Mouse (Mus musculus): ENCODE data around the gene Hist1h3b.
"Not testable (repeated sequence)": the region's sequence is repeated elsewhere in the genome, so short reads cannot be mapped to it uniquely, and the experiment has no call there.

Gene Hist1h3b

GRCm38 (mm10) chr13:23738677-23739068 lies 13.4 kb upstream of the Hist1h3b start, which contains the start of gene Hist1h1c:
TSS of gene Hist1h1c (plus strand) at chr13:23738808.
- DNase-seq (ENCODE audit: low spot score in 2 of 2): peak; percentile 86 to 92

DNA sequence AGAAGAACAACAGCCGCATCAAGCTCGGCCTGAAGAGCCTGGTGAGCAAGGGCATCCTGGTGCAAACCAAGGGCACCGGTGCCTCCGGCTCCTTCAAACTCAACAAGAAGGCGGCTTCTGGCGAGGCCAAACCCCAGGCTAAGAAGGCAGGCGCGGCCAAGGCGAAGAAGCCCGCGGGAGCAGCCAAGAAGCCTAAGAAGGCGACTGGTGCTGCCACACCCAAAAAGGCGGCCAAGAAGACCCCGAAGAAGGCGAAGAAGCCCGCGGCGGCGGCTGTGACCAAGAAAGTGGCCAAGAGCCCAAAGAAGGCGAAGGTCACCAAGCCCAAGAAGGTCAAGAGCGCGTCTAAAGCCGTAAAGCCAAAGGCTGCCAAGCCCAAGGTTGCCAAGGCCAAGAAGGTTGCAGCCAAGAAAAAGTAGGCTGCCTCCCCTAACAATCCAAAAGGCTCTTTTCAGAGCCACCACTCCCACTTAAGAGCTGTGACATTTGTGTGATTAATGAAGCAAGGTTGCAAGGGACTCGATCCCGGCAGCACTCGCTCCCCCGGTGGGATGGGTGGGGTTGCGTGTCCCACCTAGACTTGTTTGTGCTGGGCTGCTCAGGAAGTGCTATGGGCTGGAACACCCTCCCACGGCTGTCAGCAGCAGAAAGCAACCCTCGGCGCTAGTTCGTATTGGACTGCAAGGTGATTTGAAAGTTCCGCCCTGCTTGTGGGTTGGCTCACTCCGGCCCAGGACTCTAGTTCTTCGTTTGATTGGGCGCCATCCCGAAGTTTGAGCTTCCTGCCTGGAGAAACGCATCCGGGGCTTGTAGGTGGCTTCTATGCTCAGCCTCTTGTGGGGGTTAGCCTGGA lies 12.8 kb upstream of the Hist1h3b start:
- DNase-seq (ENCODE audit: low spot score in 2 of 2): peak; percentile 88 to 91

DNA sequence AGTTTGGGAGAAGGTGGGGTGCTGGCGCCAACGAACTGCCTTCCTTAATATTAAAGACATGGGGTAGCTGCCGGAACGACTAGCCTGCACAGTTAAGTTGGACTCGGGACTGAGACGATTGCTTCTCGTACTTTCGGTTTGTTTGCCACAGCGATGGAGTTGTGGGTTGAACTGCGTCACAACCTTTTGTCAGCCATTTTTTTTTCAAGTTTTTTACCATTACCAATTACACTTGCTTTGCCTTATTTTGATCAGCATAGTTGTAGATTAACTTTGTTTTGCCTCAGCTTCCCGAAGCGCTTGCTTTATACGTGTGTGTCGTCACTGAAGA lies 12.2 kb upstream of the Hist1h3b start:
- DNase-seq (ENCODE audit: low spot score in 2 of 2): no peak

- DNase-seq (ENCODE audit: low spot score in 2 of 2): no peak
These were observed 11.7 kb upstream of the Hist1h3b start for GRCm38 (mm10) chr13:23740256-23740840.

GRCm38 (mm10) chr13:23740910-23741309 lies 11.2 kb upstream of the Hist1h3b start:
- no peak for DNase-seq (ENCODE audit: low spot score in 2 of 2)

DNA sequence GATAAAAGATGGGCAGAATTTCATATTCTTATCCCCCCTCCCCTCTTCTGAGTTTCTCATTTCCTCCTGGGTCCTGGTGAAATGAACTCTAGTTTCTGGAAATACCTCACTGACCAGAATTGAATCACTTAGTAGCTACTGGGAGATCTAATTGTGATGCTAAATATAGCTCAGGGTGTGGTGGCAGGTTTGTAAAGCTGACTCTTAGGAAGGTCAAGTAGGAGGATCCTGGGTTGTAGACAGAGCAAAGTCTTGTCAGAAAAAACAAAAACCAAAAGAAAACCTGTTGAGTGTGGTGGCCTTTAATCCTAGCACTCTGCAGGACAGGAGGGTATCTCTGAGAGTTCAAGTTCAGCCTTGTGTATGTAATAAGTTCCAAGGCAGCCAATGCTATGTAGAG lies 10.1 kb upstream of the Hist1h3b start:
- no peak for DNase-seq (ENCODE audit: low spot score in 2 of 2)

DNA sequence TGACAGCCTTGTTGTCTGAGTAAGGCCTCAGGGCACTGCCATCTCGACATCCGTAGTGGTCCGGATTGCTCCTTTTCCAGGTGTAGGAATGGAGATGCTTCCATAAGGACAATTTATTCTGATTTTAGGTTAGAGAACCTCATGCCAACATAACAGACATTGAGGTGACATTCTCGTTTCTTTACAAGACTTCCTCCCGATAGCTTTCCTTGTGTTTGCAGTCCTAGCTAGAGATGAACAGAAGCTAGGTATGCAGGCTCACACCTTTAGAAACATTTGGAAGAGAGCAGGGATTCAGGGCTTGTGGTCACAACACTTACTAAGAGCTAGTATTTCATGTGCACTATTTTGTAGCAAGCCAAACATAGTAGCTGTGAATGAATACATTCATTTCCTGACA lies 8.9 kb upstream of the Hist1h3b start:
- DNase-seq (ENCODE audit: low spot score in 2 of 2): no peak

DNA sequence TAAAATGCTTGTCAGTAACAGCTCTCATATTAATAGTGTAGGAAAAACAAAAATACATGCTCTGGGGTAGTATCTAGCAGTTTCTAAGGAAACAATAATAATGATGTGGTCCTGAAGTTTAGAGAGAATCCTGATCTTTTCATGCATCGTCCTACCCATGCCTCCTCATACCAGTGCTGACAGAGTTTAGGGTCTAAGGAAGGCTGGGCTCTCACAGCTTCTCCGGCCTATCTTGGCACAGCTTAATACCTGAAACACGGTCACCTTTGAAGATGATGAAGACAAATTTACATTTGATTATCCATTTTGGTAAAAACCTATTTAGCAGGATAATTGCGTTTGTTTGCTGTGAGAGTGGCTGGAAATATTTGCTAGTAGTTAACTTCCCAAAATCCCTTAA lies 8.1 kb upstream of the Hist1h3b start:
- no peak for DNase-seq (ENCODE audit: low spot score in 2 of 2)

GRCm38 (mm10) chr13:23744421-23745380 lies 7.4 kb upstream of the Hist1h3b start:
- DNase-seq (ENCODE audit: low spot score in 2 of 2): no peak

GRCm38 (mm10) chr13:23745381-23746161 lies 6.5 kb upstream of the Hist1h3b start, which contains the start of gene Hist1h3c:
TSS of gene Hist1h3c (minus strand) at chr13:23745602.
- DNase-seq (ENCODE audit: low spot score in 2 of 2): peak; percentile 70 to 84

DNA sequence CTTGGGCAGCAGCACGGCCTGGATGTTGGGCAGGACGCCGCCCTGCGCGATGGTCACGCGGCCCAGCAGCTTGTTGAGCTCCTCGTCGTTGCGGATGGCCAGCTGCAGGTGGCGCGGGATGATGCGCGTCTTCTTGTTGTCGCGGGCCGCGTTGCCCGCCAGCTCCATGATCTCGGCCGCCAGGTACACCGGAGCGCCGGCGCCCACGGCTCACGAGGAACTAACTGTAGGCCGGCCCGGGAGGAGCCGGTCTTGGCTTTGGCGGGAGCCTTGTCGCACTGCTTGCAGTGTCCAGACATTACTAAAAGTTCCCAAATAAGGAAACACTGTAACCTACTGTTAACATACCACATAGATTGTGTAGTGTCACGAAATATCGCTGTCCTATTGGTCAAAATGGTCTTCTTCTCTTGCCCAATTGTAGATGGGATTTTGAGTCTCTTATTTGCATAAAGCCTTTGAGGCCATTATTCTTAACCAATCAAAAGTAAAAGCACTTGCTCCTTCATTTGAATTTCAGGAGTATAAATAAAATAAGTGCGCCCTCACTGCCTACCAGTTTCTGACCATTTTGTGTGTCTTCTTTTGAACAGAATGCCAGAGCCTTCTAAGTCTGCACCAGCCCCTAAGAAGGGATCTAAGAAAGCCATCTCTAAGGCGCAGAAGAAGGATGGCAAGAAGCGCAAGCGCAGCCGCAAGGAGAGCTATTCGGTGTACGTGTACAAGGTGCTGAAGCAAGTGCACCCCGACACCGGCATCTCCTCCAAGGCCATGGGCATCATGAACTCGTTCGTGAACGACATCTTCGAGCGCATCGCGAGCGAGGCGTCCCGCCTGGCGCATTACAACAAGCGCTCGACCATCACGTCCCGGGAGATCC lies 5.6 kb upstream of the Hist1h3b start, which contains the start of gene Hist1h2bb:
TSS of gene Hist1h2bb (plus strand) at position 534 of the 880 bp plus-strand sequence.
- DNase-seq (ENCODE audit: low spot score in 2 of 2): peak in 1 of 2 experiments; percentile 68

DNA sequence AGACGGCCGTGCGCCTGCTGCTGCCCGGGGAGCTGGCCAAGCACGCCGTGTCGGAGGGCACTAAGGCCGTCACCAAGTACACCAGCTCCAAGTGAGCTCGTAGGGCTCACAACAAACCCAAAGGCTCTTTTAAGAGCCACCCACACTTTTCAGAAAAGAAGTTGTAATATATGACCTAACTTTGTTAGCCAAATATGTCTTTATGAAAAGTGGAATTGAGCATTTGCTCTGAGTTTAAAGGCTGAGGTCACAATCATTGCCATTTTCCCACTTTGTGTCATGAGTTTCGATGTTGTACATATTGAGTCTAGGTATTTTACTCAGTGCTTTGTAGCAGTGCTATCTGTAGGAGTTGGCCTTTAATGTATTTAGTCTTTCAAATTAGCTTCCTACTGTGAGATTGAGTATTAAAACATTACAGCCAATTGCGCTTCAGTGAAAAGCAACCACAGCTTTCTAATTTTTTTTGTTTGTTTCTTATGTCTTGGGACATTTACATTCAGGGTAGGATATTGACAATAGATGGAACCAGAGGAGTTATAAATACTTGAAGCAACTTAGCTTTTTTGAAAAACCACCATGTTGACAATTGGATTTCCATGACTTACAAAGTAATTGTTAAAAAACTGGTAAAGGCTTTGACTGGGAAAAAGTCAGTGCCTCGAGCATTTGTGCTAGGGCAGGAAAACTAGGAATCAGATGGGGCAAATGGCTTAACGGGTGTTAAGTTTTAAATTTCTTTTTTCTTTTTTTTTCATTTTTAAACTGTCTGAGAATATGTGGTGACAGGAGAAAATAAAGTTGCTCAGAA lies 4.8 kb upstream of the Hist1h3b start:
- DNase-seq (ENCODE audit: low spot score in 2 of 2): no peak

DNA sequence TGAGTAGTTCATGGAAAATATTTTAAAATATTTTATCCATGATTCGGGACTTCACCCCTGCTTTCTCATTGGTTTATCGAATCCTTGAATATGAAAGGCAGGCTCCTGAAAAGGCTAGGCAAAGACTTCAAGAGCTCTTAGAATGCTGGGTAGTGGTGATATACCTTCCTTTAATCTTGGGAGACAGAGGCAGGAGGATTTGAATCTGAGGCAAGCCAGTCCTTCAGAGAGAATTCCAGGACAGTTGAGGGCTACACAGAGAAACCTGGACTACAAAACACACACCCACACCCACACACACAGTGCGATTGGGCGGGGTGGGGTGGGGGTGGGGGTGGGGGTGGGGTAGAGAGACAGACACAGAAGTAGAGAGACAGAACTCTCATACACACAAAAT lies 4.2 kb upstream of the Hist1h3b start:
- DNase-seq (ENCODE audit: low spot score in 2 of 2): no peak

DNA sequence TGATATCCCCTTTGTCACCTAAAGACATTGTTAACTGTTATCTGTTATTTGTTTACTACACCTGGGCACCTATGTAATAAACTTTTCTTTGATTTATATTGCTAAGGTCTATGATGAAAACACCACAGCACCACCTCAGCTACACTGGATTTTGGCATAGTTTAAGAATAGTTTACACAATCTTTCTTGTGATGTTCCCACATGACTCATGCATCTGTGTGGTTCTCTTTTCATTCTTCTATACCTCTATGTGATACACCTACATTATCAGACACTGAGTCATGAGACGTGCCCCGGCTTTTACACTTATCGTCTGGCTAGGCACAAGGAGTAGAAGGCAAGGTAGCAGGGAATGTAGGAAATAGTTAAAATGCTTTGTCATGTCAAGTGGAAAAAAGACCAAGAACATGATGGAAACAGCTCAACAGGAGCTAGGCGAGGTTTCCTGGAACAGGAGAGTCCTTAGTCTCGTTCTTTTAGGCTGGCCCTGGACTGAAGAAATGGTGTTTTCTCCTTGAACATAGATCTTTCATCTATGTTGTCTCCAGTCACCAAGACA lies 2.4 kb upstream of the Hist1h3b start:
- no peak for DNase-seq (ENCODE audit: low spot score in 2 of 2)

DNA sequence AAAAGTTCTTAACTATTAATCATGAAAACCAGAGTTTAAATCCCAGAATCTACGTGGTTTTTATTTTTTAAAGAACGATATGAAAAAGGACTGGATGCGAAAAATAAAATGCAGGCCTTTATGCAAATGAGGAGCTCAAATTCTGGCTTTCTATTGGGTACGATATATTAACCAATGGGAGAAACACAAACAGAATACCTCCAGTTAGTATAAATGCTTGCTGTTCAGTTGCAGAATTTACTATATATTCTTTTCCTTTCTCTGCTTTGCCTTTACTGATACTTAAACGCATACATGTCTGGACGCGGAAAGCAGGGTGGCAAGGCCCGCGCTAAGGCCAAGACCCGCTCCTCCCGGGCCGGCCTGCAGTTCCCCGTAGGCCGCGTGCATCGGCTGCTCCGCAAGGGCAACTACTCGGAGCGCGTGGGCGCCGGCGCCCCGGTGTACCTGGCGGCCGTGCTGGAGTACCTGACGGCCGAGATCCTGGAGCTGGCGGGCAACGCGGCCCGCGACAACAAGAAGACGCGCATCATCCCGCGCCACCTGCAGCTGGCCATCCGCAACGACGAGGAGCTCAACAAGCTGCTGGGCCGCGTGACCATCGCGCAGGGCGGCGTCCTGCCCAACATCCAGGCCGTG lies 1.1 kb upstream of the Hist1h3b start, which contains the start of gene Hist1h2ab:
TSS of gene Hist1h2ab (plus strand) at position 288 of the 639 bp plus-strand sequence.
- DNase-seq (ENCODE audit: low spot score in 2 of 2): not testable (repeated sequence)

GRCm38 (mm10) chr13:23751478-23751956 lies 550 bp upstream of the Hist1h3b start:
- no peak for DNase-seq (ENCODE audit: low spot score in 2 of 2)

- no peak for DNase-seq (ENCODE audit: low spot score in 2 of 2)
These were observed 690 bp downstream of the Hist1h3b start for GRCm38 (mm10) chr13:23752742-23753172.

All from urinary bladder, postnatal 4 days (tissue).